Comparison of ENCODE assay signal across 9 mouse cellular contexts in genomic region chr1:89192536-89193220, GRCm38 (mm10).
DNase-seq lines count a peak whose midpoint lies in the region; ATAC-seq and TF ChIP-seq lines count a peak whose summit lies in the region.
"Had no signal": no experiment of that assay in that cellular context is flagged by ENCODE, and none has a peak within 500 bp of the region (broad histone marks: within the 10 kb centered on the region; RNA-seq: fewer than 3 reads in every experiment).

No protein-coding gene starts in this region.

- no peak overlapping the region for H3K4me3 ChIP-seq in gastrocnemius, adult 2 months
- no peak overlapping the region for H3K4me3 ChIP-seq in thymus, adult 2 months (ENCODE audit: control insufficient read depth, insufficient read depth, low read length)
- H3K4me3 ChIP-seq: limb, embryonic 12.5 days had no signal

- WGBS in thymus, adult 2 months: 50% methylated on average over 11 of the region's 11 CpGs

- ATAC-seq in granulocyte monocyte progenitor cell, adult 5-6 weeks (replicated peaks; ENCODE audit: poor library complexity, severe bottlenecking): peak; percentile 73

- TF ChIP-seq CTCF in gastrocnemius, adult 2 months (IDR thresholded peaks at IDR 0.05): peak; percentile 87
- no peak for TF ChIP-seq CTCF in thymus, adult 2 months (IDR thresholded peaks at IDR 0.05; ENCODE audit: borderline replicate concordance, control insufficient read depth, extremely low read depth, insufficient read depth, low read length, poor library complexity)

- no peak for TF ChIP-seq POLR2A in thymus, adult 2 months (IDR thresholded peaks at IDR 0.05; ENCODE audit: control insufficient read depth, extremely low read depth, insufficient read depth, low read length, poor library complexity)

- no peaks in the 10 kb centered on the region for H3K4me1 ChIP-seq in thymus, adult 2 months (replicated peaks; ENCODE audit: control insufficient read depth, insufficient read depth, low read length)

- peak; percentile 57 for DNase-seq in gastrocnemius, adult 2 months
- DNase-seq in gastrocnemius, postnatal 36 days: no peak
- peak; percentile 34 for DNase-seq in thymus, adult 2 months
- no peak for DNase-seq in thymus, adult 18-20 months
- DNase-seq in lung, postnatal 14 days: peak; percentile 58
- DNase-seq in right cerebral cortex, adult 18-20 months: no peak
- no peak for DNase-seq in frontal cortex, postnatal 36 days (ENCODE audit: low spot score in 2 of 2)

- no peaks in the 10 kb centered on the region for H3K36me3 ChIP-seq in thymus, adult 2 months (ENCODE audit: control insufficient read depth, insufficient read depth, low read length)
- H3K36me3 ChIP-seq: limb, embryonic 12.5 days had no signal

- H3K27me3 ChIP-seq in thymus, adult 2 months (ENCODE audit: control insufficient read depth, insufficient read depth, low read length): no peaks in the 10 kb centered on the region
- H3K27me3 ChIP-seq: limb, embryonic 12.5 days had no signal

- no peak overlapping the region for H3K27ac ChIP-seq in gastrocnemius, adult 2 months
- no peak overlapping the region for H3K27ac ChIP-seq in thymus, adult 2 months (ENCODE audit: control insufficient read depth, insufficient read depth, low read length)
- H3K27ac ChIP-seq: limb, embryonic 12.5 days had no signal

- intact Hi-C loops in gastrocnemius, adult 2 months (cut with DNase I): loop anchor here (10.0 kb wide), 1 partner anchor 388 kb away; no protein-coding TSS in a partner anchor
- intact Hi-C loops in gastrocnemius, postnatal 36 days (cut with DNase I): no loop called here

Comparison
In these comparisons a context has a peak if more than half of its experiments do, and no peak if none do; other contexts are left out.
1. DNase-seq: peak in gastrocnemius, adult 2 months (single experiment), thymus, adult 2 months (single experiment) and lung, postnatal 14 days (single experiment); none in gastrocnemius, postnatal 36 days (0 of 2), thymus, adult 18-20 months (0 of 2), right cerebral cortex, adult 18-20 months (single experiment) and frontal cortex, postnatal 36 days (0 of 2).